Mouse (Mus musculus) stomach, postnatal 0 days (tissue): ENCODE results near the gene Ap5z1.

Source experiments
- CTCF ChIP-seq: IDR thresholded peaks from 2 replicates; pipeline ENCODE4 v1.5.1; 2016; ENCODE audit warnings: antibody characterized with exemption, low read depth, mild to moderate bottlenecking, moderate library complexity
- EP300 ChIP-seq: optimal IDR thresholded peaks from 2 replicates; pipeline ENCODE3; 2016; ENCODE audit warnings: antibody characterized with exemption

- TF ChIP-seq CTCF = no peak
- no peak for TF ChIP-seq EP300
Measured at GRCm38 (mm10) chr5:142518973-142519372, 55.2 kb downstream of the Ap5z1 start.
